ENCODE assay signal across 8 mouse cellular contexts in genomic region chr9:49796618-49797507, GRCm38 (mm10). TPM values are rescaled to one million over a fixed set of nuclear protein-coding genes. Genes with fewer than 3 reads are reported as not detected.
DNase-seq lines count a peak whose midpoint lies in the region; ATAC-seq lines count a peak whose summit lies in the region.

No protein-coding gene starts in this region.

- no peaks in the 10 kb centered on the region for H3K27me3 ChIP-seq in embryonic facial prominence, embryonic 11.5 days (ENCODE audit: control insufficient read depth, insufficient read depth, low read length)
- no peaks in the 10 kb centered on the region for H3K27me3 ChIP-seq in kidney, embryonic 14.5 days (ENCODE audit: control insufficient read depth, insufficient read depth, low read length)
- peaks cover 10% of the 10 kb centered on the region; the same call in 1 of the 2 replicates for H3K27me3 ChIP-seq in limb, embryonic 15.5 days

- H3K9me3 ChIP-seq in embryonic facial prominence, embryonic 11.5 days (replicated peaks; ENCODE audit: control insufficient read depth, low read length) = no peaks in the 10 kb centered on the region
- no peaks in the 10 kb centered on the region for H3K9me3 ChIP-seq in kidney, embryonic 14.5 days (ENCODE audit: control insufficient read depth, low read length)
- H3K9me3 ChIP-seq in limb, embryonic 15.5 days = no peaks in the 10 kb centered on the region

- H3K4me1 ChIP-seq in embryonic facial prominence, embryonic 11.5 days (ENCODE audit: control insufficient read depth, insufficient read depth, low read length) = no peaks in the 10 kb centered on the region
- peaks cover 5% of the 10 kb centered on the region; the same call in 1 of the 2 replicates for H3K4me1 ChIP-seq in kidney, embryonic 14.5 days (ENCODE audit: control insufficient read depth, insufficient read depth, low read length)
- H3K4me1 ChIP-seq in limb, embryonic 15.5 days = peaks cover 20% of the 10 kb centered on the region

- no peaks in the 10 kb centered on the region for H3K36me3 ChIP-seq in embryonic facial prominence, embryonic 11.5 days (replicated peaks; ENCODE audit: control insufficient read depth, insufficient read depth, low read depth, low read length)
- no peaks in the 10 kb centered on the region for H3K36me3 ChIP-seq in kidney, embryonic 14.5 days (ENCODE audit: control insufficient read depth, insufficient read depth, low read length)
- no peaks in the 10 kb centered on the region for H3K36me3 ChIP-seq in limb, embryonic 15.5 days

- peak overlapping the region; percentile 76 for H3K4me3 ChIP-seq in embryonic facial prominence, embryonic 11.5 days (ENCODE audit: low read depth, low read length)
- peak overlapping the region; percentile 96 for H3K4me3 ChIP-seq in kidney, embryonic 14.5 days (ENCODE audit: low read length)
- H3K4me3 ChIP-seq in limb, embryonic 15.5 days = peak overlapping the region; percentile 79

- WGBS in embryonic facial prominence, embryonic 11.5 days = under 1% methylated on average over 49 of the region's 52 CpGs
- WGBS in kidney, embryonic 14.5 days = under 1% methylated on average over 51 of the region's 52 CpGs
- under 1% methylated on average over 51 of the region's 52 CpGs for WGBS in limb, embryonic 15.5 days

- peak overlapping the region; percentile 96 for H3K4me2 ChIP-seq in embryonic facial prominence, embryonic 11.5 days (ENCODE audit: low read depth, low read length)
- peak overlapping the region; percentile 83 for H3K4me2 ChIP-seq in kidney, embryonic 14.5 days (replicated peaks; ENCODE audit: low read depth, low read length)
- H3K4me2 ChIP-seq in limb, embryonic 15.5 days = peak overlapping the region; percentile 91

- peak; percentile 94 for DNase-seq in heart, adult 11 months
- no peak for DNase-seq in heart, adult 8-10 months (ENCODE audit: low spot score)
- DNase-seq in embryonic facial prominence, embryonic 11.5 days (ENCODE audit: low spot score) = peak; percentile 76
- peak; percentile 9 to 30 for DNase-seq in heart, adult 9 months (ENCODE audit: low spot score in 2 of 2)
- DNase-seq in neural tube, embryonic 10.5 days (ENCODE audit: extremely low spot score, low spot score) = peak; percentile 85
- DNase-seq in thymus, adult 18-20 months = peak; percentile 17 to 19

- H3K27ac ChIP-seq in embryonic facial prominence, embryonic 11.5 days (replicated peaks; ENCODE audit: low read depth, low read length) = no peak overlapping the region
- H3K27ac ChIP-seq in kidney, embryonic 14.5 days (ENCODE audit: low read depth, low read length) = peak overlapping the region; percentile 82
- H3K27ac ChIP-seq in limb, embryonic 15.5 days = peak overlapping the region; percentile 86

- ATAC-seq in embryonic facial prominence, embryonic 11.5 days (replicated peaks; ENCODE audit: insufficient number of reproducible peaks, low FRiP score, low TSS enrichment, low read depth) = peak; percentile 75
- ATAC-seq in kidney, embryonic 14.5 days (ENCODE audit: low FRiP score, low TSS enrichment) = peak; percentile 89
- ATAC-seq in limb, embryonic 15.5 days (ENCODE audit: insufficient number of reproducible peaks, low FRiP score, low TSS enrichment, low read depth) = peak; percentile 68; the same call in 1 of the 2 replicates

- H3K9ac ChIP-seq in embryonic facial prominence, embryonic 11.5 days (replicated peaks; ENCODE audit: low read length) = peak overlapping the region; percentile 80
- H3K9ac ChIP-seq in kidney, embryonic 14.5 days (ENCODE audit: low read depth, low read length) = peak overlapping the region; percentile 88
- H3K9ac ChIP-seq in limb, embryonic 15.5 days = peak overlapping the region; percentile 72

RNA-seq across cellular contexts. Expression of gene Ncam1, which starts 1.9 kb away (rescaled TPM):
- total RNA-seq in heart, adult 8-10 months (2022) = 1 to 10 TPM; 3.1 to 4.0 (median 3.3) TPM
- 51.2 and 56.1 TPM in 2 replicates for polyA plus RNA-seq in embryonic facial prominence, embryonic 11.5 days (2014; fragmentation: Nextera tagmentation; extraction: Ambion mirVana)
- polyA plus RNA-seq in kidney, embryonic 14.5 days (2014; fragmentation: Nextera tagmentation; extraction: Ambion mirVana) = 126 and 139 TPM in 2 replicates
- 79.1 and 101 TPM in 2 replicates for polyA plus RNA-seq in limb, embryonic 15.5 days (2015; fragmentation: Nextera tagmentation; extraction: Ambion mirVana)
